Mouse (Mus musculus): ENCODE data around the gene Psg17.

DNA sequence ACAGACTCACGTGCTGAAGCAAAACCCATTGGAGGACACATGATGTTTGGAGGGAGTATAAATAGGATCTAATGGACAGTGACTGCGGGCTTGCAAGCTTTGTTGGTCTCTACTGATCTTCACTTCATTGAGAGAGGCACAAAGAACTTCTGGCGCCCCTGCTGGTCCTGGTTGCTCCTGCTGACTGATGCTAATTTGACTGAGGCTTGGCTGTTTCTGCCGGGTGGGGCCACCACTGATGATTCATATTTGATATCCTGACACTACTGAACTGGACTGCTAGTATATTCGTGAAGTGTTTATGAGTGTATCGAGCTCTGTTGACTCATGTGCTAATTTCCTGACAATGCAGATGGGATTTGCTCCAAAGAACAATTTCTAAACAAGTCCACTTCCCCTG, 41.4 kb upstream of the Psg17 start:
- TF ChIP-seq GATA1 (IDR thresholded peaks at IDR 0.05; ENCODE audit: low read length) (no peak), TAL1 (IDR thresholded peaks at IDR 0.05; ENCODE audit: low read length) (no peak)
